Mouse (Mus musculus) heart, embryonic 11.5 days (tissue): Measurements from ENCODE around the gene Oasl1. TPM values are rescaled to one million over a fixed set of nuclear protein-coding genes. Genes with fewer than 3 reads are reported as not detected.

Source experiments
- ATAC-seq: fragments of 200-750 bp; cut with Nextera tagmentation; replicated peaks from 2 replicates; pipeline ENCODE4 v1.8.0; 2017; ENCODE audit warnings: moderate library complexity; ENCODE audit not compliant: insufficient number of reproducible peaks, low FRiP score, low TSS enrichment
- H3K27ac ChIP-seq: fragments of 300-500 bp; sonication (generic); 2 replicates; pipeline ENCODE4 v1.5.1; 2014; ENCODE audit warnings: mild to moderate bottlenecking, low read depth, low read length
- H3K27me3 ChIP-seq: fragments of 300-500 bp; sonication (generic); 2 replicates; pipeline ENCODE4 v1.6.1; 2014; ENCODE audit warnings: mild to moderate bottlenecking, low read length, mixed read lengths; ENCODE audit not compliant: control insufficient read depth, insufficient read depth
- H3K36me3 ChIP-seq: fragments of 300-500 bp; sonication (generic); 2 replicates; pipeline ENCODE4 v1.6.1; 2014; ENCODE audit warnings: mild to moderate bottlenecking, low read length, moderate library complexity, mixed read lengths; ENCODE audit not compliant: control insufficient read depth, insufficient read depth
- H3K4me1 ChIP-seq: fragments of 300-500 bp; sonication (generic); 2 replicates; pipeline ENCODE4 v1.6.1; 2014; ENCODE audit warnings: low read length; ENCODE audit not compliant: control insufficient read depth, insufficient read depth
- H3K4me2 ChIP-seq: fragments of 300-500 bp; sonication (generic); 2 replicates; pipeline ENCODE4 v1.6.1; 2014; ENCODE audit warnings: mild to moderate bottlenecking, moderate library complexity
- H3K4me3 ChIP-seq: fragments of 300-500 bp; sonication (generic); 2 replicates; pipeline ENCODE4 v1.5.1; 2014; ENCODE audit warnings: low read depth, low read length
- H3K9ac ChIP-seq: fragments of 300-500 bp; sonication (generic); 2 replicates; pipeline ENCODE4 v1.6.1; 2014; ENCODE audit warnings: mild to moderate bottlenecking, low read depth, low read length, moderate library complexity
- H3K9me3 ChIP-seq: fragments of 300-500 bp; sonication (generic); replicated peaks from 2 replicates; pipeline ENCODE4 v1.6.1; 2016; ENCODE audit warnings: low read length; ENCODE audit not compliant: control insufficient read depth
- WGBS: fragments of 180-500 bp; shearing (Covaris S2); extraction: QIAGEN DNeasy Blood & Tissue Kit; methylation state at CpG from one replicate; pipeline ENCODE4 v1.1.7; 2014; ENCODE audit not compliant: insufficient replicate concordance; 5-methylcytosine and 5-hydroxymethylcytosine counted together
- polyA plus RNA-seq: library from polyadenylated mRNA; unstranded; fragments of >200 nt; fragmentation: Nextera tagmentation; extraction: Ambion mirVana; gene quantifications from 2 replicates; pipeline ENCODE4 v1.2.1, GENCODE M21; 2014

Gene Oasl1
- polyA plus RNA-seq, 1 experiment from 2014 or later = 0.30 TPM

DNA sequence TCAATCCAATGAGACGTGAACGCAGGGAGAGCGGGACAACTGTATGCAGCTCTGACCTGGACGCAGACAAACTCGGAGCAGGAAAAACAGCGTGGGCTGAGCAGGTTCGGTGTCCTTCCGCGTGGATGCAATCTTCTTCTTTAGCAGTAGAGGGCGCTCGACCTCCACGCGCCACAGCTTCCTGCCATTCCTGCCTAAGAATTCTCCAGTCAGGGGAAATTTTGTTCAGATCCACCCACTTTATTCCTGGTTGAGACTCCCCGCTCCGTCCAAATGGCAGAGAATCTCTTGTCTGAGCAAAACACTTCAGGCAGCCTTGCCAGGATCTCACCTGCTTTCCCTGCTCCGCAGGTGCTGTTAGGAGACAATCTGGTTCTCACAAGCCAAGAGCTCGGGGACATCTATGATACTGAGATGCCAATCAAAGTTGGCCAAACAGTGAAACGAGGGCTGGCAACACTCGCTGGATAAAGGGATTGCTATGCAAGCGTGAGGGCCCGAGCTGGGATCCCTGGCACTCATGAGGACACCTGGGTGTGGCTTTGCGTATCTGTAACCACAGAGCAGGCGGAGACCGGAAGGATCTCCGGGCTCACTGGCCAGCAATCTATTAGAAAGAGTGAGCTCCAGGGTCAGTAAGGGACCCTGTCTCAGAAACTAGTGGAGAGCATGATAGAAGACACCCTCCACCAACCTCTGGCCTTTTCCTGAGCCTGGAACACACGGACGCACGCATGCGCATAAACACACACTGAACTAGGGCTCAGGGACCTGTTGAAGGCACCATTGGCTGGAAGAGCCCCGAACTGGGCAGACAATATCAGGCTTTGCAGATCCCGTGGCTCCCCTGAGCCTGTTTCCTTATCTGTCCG, 56.4 kb downstream of the Oasl1 start:
- WGBS = 5% methylated on average over 32 of the region's 32 CpGs
- H3K36me3 ChIP-seq = no peaks in the 10 kb centered on the region
- H3K9ac ChIP-seq = peak overlapping the region; percentile 71
- H3K27me3 ChIP-seq = no peaks in the 10 kb centered on the region
- peaks cover 6% of the 10 kb centered on the region; the same call in 1 of the 2 replicates for H3K4me1 ChIP-seq
- peak; percentile 75 for ATAC-seq
- no peaks in the 10 kb centered on the region for H3K9me3 ChIP-seq
- H3K4me3 ChIP-seq = peak overlapping the region; percentile 51
- peak overlapping the region; percentile 98 for H3K4me2 ChIP-seq
- H3K27ac ChIP-seq = peak overlapping the region; percentile 54

DNA sequence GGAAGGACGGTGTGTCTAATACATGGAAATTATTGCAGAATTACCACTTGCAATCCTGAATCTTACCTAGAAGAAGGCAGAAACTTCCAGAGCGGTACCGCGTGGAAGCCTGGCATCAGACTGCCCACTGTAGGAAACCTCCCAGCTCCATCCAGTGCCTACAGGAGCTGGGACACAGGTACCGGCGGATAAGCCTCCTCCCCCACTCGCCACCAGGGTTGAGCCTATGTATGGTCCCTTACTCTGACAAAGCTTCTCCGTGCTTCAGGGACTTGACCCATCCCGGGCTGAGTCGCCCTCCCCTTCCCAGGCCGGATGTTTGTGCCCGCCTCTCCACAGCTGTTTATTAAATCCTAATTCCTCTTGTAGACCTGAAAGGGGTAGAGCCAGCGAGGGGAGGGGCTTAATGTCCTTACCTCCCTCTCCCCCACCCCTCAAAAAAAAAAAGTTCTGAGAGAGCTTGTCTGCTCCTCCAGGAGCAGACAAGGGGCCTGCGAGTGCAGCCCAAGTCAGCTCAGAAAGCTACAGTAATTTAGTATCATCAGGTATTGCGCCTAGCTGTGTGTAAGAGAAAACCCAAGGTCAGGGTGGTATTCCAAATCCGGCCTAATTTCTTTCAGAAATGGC, 57.2 kb downstream of the Oasl1 start:
- Histone ChIP-seq H3K36me3 (no peaks in the 10 kb centered on the region), H3K4me1 (peaks cover 6% of the 10 kb centered on the region; the same call in 1 of the 2 replicates), H3K27ac (peak overlapping the region; percentile 54), H3K9ac (peak overlapping the region; percentile 71), H3K4me2 (peak overlapping the region; percentile 98), H3K9me3 (no peaks in the 10 kb centered on the region), H3K27me3 (no peaks in the 10 kb centered on the region), H3K4me3 (peak overlapping the region; percentile 51)
- 0 out of 2 replicates have a peak, but pooled peaks have one; percentile 19 for ATAC-seq
- 19% methylated on average over 16 of the region's 16 CpGs for WGBS

DNA sequence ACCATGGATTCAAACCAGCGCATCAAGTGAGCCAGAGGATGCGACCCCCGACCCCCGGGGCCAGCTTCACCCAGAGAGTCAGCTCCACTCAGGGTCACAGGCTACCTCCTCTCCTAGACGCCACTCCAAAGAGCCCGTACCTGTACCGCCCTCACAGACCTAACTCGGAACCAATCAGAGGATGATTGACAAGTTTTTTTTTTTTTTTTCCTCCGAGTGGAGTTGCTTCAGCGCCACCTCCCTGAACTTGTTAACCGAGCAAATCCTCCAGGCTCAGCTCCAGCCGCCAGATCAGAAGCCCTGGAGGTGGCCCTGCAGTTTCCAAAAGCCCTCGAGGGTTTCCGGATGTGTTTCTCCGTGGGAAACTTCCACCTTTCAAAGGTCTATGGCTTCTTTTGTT, 59.0 kb downstream of the Oasl1 start:
- 40% methylated on average over 15 of the region's 15 CpGs for WGBS
- no peaks in the 10 kb centered on the region for H3K9me3 ChIP-seq
- ATAC-seq = no peak

DNA sequence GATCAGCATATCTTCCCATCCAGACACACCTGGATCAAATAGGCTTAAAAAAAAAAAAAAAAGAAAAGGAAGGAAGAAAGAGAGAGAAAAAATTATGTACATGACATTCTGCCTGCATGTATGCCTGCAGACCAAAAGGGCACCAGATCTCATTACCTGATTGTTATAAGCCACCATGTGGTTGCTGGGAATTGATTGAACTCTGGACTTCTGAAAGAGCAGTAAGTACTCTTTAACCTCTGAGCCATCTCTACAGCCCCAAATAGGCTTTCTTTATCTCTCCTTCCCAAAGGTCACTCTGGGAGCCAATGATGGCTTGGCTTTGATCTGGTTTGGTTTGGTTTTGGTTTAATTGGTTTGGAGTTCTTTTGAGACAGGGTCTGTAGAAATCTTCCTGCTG, 62.0 kb downstream of the Oasl1 start:
- no peak overlapping the region for H3K4me3 ChIP-seq
- H3K27me3 ChIP-seq = no peaks in the 10 kb centered on the region
- no peak overlapping the region for H3K4me2 ChIP-seq
- no peak for ATAC-seq
- H3K4me1 ChIP-seq = peaks cover 1% of the 10 kb centered on the region; the same call in 1 of the 2 replicates
- H3K9ac ChIP-seq = no peak overlapping the region
- H3K9me3 ChIP-seq = no peaks in the 10 kb centered on the region
- no peak overlapping the region for H3K27ac ChIP-seq
- H3K36me3 ChIP-seq = no peaks in the 10 kb centered on the region

More for the DNA sequence above, 59.0 kb downstream of the Oasl1 start:
- H3K36me3 ChIP-seq = no peaks in the 10 kb centered on the region
- H3K27me3 ChIP-seq = no peaks in the 10 kb centered on the region
- peaks cover 6% of the 10 kb centered on the region; the same call in 1 of the 2 replicates for H3K4me1 ChIP-seq
- no peak overlapping the region for H3K4me3 ChIP-seq
- H3K27ac ChIP-seq = no peak overlapping the region
- H3K4me2 ChIP-seq = no peak overlapping the region
- no peak overlapping the region for H3K9ac ChIP-seq

Other genes starting within 250 kb of the Oasl1 start
- 55.7 and 57.1 TPM in 2 replicates for gene Gltp, start 232.3 kb upstream of the Oasl1 start, polyA plus RNA-seq
- gene Tchp, start 215.5 kb upstream of the Oasl1 start, polyA plus RNA-seq = 8.0 and 8.3 TPM in 2 replicates
- gene Ankrd13a, start 148.6 kb upstream of the Oasl1 start, polyA plus RNA-seq = 37.6 and 39.7 TPM in 2 replicates
- 28.9 and 30.6 TPM in 2 replicates for gene Git2, start 147.7 kb upstream of the Oasl1 start, polyA plus RNA-seq
- gene 1500011B03Rik, start 99.8 kb upstream of the Oasl1 start, polyA plus RNA-seq = 62.7 and 63.7 TPM in 2 replicates
- not detected in 2 replicates for gene 4930519G04Rik, start 69.6 kb upstream of the Oasl1 start, polyA plus RNA-seq
- gene Gm9936, start 64.6 kb upstream of the Oasl1 start, polyA plus RNA-seq = not detected in 2 replicates
- 2.7 and 4.3 TPM in 2 replicates for gene Oasl2, start 26.3 kb upstream of the Oasl1 start, polyA plus RNA-seq
- gene 2210016L21Rik, start 18.9 kb downstream of the Oasl1 start, polyA plus RNA-seq = 31.0 and 35.0 TPM in 2 replicates
- gene Hnf1a, start 47.9 kb downstream of the Oasl1 start, polyA plus RNA-seq = not detected in 2 replicates
- 15.5 and 18.6 TPM in 2 replicates for gene Sppl3, start 87.9 kb downstream of the Oasl1 start, polyA plus RNA-seq
- 19.1 and 19.2 TPM in 2 replicates for gene Gm10401, start 175.1 kb downstream of the Oasl1 start, polyA plus RNA-seq
- 45.5 and 75.6 TPM in 2 replicates for gene Acads, start 196.1 kb downstream of the Oasl1 start, polyA plus RNA-seq
- 18.9 and 21.6 TPM in 2 replicates for gene Unc119b, start 211.7 kb downstream of the Oasl1 start, polyA plus RNA-seq
- gene Mlec, start 234.9 kb downstream of the Oasl1 start, polyA plus RNA-seq = 68.9 and 77.8 TPM in 2 replicates